In genomic region chr6:6692056-6692770, GRCm38 (mm10) we compare ENCODE assay signal across 23 mouse cellular contexts.
DNase-seq lines count a peak whose midpoint lies in the region; ATAC-seq and TF ChIP-seq lines count a peak whose summit lies in the region.
"Had no signal": no experiment of that assay in that cellular context is flagged by ENCODE, and none has a peak within 500 bp of the region (broad histone marks: within the 10 kb centered on the region; RNA-seq: fewer than 3 reads in every experiment).

No protein-coding gene starts in this region.

- no peaks in the 10 kb centered on the region for H3K36me3 ChIP-seq in macrophage (ENCODE audit: inconsistent target)
- H3K36me3 ChIP-seq: embryonic facial prominence, embryonic 12.5 days; embryonic facial prominence, embryonic 15.5 days; heart, embryonic 10.5 days; heart, embryonic 13.5 days; hindbrain, embryonic 12.5 days; hindbrain, embryonic 15.5 days had no signal

- WGBS in macrophage (ENCODE audit: missing documents) = 82% methylated on average over 8 of the region's 8 CpGs

- H3K27me3 ChIP-seq in Patski = no peaks in the 10 kb centered on the region
- H3K27me3 ChIP-seq: embryonic facial prominence, embryonic 12.5 days; embryonic facial prominence, embryonic 15.5 days; heart, embryonic 13.5 days; hindbrain, embryonic 12.5 days; hindbrain, embryonic 15.5 days had no signal

- peak overlapping the region; percentile 34 for H3K27ac ChIP-seq in macrophage
- H3K27ac ChIP-seq: embryonic facial prominence, embryonic 12.5 days; embryonic facial prominence, embryonic 15.5 days; heart, embryonic 10.5 days; heart, embryonic 13.5 days; hindbrain, embryonic 12.5 days; hindbrain, embryonic 15.5 days had no signal

- POLR2A ChIA-PET in Patski (lab: Charles Lee) = no interaction called here

- CTCF ChIA-PET in Patski (lab: Charles Lee) = interaction anchor here (0.8 to 0.9 kb wide), 2 partner anchors 14 to 16 kb away, joined by 3 to 4 read pairs; no protein-coding TSS in a partner anchor

- no peak overlapping the region for H3K4me3 ChIP-seq in macrophage (ENCODE audit: inconsistent target)
- H3K4me3 ChIP-seq: embryonic facial prominence, embryonic 12.5 days; embryonic facial prominence, embryonic 15.5 days; heart, embryonic 10.5 days; heart, embryonic 13.5 days; hindbrain, embryonic 12.5 days; hindbrain, embryonic 15.5 days had no signal

- no peak for DNase-seq in frontal cortex, postnatal 25 days (ENCODE audit: low spot score in 2 of 2)
- DNase-seq in Patski (ENCODE audit: low read depth, low spot score) = peak; percentile 12
- DNase-seq in heart, adult 11 months = no peak
- DNase-seq: adrenal gland, adult 8-10 months; adrenal gland, postnatal 25 days; cerebellum, adult 11 months; cerebellum, adult 2 months; cerebellum, adult 9-11 months; cerebellum, postnatal 25 days; forebrain, postnatal 0 days; gastrocnemius, postnatal 10 days; kidney, adult 11 months had no signal

- no peak for TF ChIP-seq CTCF in Patski (IDR thresholded peaks at IDR 0.05)

- peak; percentile 73 for ATAC-seq in frontal cortex, adult (ENCODE audit: low TSS enrichment)
- no peak for ATAC-seq in Patski
- ATAC-seq in megakaryocyte-erythroid progenitor cell, adult 5-6 weeks (replicated peaks; ENCODE audit: low FRiP score, low TSS enrichment, poor library complexity, severe bottlenecking) = no peak
- ATAC-seq: activated CD4-positive, CD25-positive, alpha-beta regulatory T cell, adult 4 months; forebrain, embryonic 14.5 days; forebrain, postnatal 0 days had no signal

- in situ Hi-C loops in Patski (cut with MboI; ENCODE audit: low pct_unique_long_range_greater_than_20kb) = no loop called here

- H3K79me2 ChIP-seq in macrophage (ENCODE audit: inconsistent target) = no peaks in the 10 kb centered on the region
